Mouse (Mus musculus): ENCODE results near the gene Mrps5. TPM values are rescaled to one million over a fixed set of nuclear protein-coding genes. Genes with fewer than 3 reads are reported as not detected.

The Mrps5 gene
- total and polyA plus RNA-seq, 2 experiments from 2014 or later = 69.4 to 140 TPM

DNA sequence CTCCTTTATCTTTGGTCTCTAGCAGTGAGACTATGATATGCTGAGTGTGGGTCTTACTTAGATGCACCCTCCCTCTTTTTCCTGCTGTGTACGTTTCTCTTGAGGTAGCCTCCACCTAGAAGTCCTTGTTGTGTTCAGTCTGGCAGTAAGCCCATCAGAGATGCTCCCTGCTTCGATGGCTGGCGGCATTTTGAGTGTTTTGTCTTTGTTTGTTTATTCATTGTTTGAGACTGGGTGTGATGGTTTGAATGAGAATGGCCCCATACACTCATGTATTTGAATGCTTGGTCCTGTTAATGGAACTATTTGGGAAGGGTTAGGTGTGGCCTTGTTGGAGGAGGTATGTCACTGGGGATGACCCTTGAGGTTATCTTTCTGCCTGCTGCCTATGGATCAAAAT lies 18.2 kb downstream of the Mrps5 start:
- DNase-seq (ENCODE audit: low spot score) = no peak
- no peaks in the 10 kb centered on the region for H3K9me3 ChIP-seq (ENCODE audit: low read length)
- H3K4me1 ChIP-seq (ENCODE audit: insufficient read depth, low read length) = no peaks in the 10 kb centered on the region
- TF ChIP-seq CTCF (IDR thresholded peaks at IDR 0.05) = no peak
- H3K4me3 ChIP-seq (ENCODE audit: low read depth, low read length) = no peak overlapping the region
- peaks cover 50% of the 10 kb centered on the region for H3K36me3 ChIP-seq (ENCODE audit: insufficient read depth, low read length)
- H3K9ac ChIP-seq (replicated peaks; ENCODE audit: low read length, poor library complexity, severe bottlenecking) = no peak overlapping the region
- no peaks in the 10 kb centered on the region for H3K27me3 ChIP-seq (ENCODE audit: insufficient read depth, low read length)
- WGBS = 87% methylated on average over 3 of the region's 3 CpGs
- H3K4me2 ChIP-seq (ENCODE audit: low read depth, low read length, poor library complexity, severe bottlenecking) = no peak overlapping the region
- ATAC-seq (ENCODE audit: low FRiP score) = no peak
- no peak overlapping the region for H3K27ac ChIP-seq (ENCODE audit: low read depth, low read length)

DNA sequence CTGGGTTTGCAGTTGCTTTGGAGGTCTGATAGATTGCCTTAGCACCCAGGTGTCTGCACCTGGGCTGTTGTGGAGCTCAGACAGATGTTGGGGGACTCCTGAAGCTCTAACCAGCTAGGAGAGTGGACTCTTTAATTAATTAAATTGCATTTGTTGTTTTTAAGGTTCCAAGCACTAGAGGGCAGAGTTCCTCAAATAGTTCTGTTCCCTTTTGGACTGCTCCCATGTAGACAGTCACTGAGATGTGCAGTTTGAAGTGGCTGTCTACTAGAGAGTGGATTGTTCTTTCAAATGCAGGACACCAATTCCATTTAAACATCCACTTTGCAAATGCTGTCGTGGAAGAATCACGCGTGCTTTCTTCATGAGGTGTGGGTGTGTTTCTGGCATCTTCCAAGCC lies 21.2 kb downstream of the Mrps5 start:
- ATAC-seq (ENCODE audit: low FRiP score) = 0 out of 2 replicates have a peak, but pooled peaks have one; percentile 36
- no peak overlapping the region for H3K9ac ChIP-seq (replicated peaks; ENCODE audit: low read length, poor library complexity, severe bottlenecking)
- H3K36me3 ChIP-seq (ENCODE audit: insufficient read depth, low read length) = peaks cover 23% of the 10 kb centered on the region
- no peak overlapping the region for H3K27ac ChIP-seq (ENCODE audit: low read depth, low read length)
- peak; percentile 82 for DNase-seq (ENCODE audit: low spot score)
- 43% methylated on average over 3 of the region's 3 CpGs for WGBS
- no peaks in the 10 kb centered on the region for H3K9me3 ChIP-seq (ENCODE audit: low read length)
- H3K4me2 ChIP-seq (ENCODE audit: low read depth, low read length, poor library complexity, severe bottlenecking) = no peak overlapping the region
- no peaks in the 10 kb centered on the region for H3K4me1 ChIP-seq (ENCODE audit: insufficient read depth, low read length)
- TF ChIP-seq CTCF (IDR thresholded peaks at IDR 0.05) = peak; percentile 76
- no peaks in the 10 kb centered on the region for H3K27me3 ChIP-seq (ENCODE audit: insufficient read depth, low read length)
- H3K4me3 ChIP-seq (ENCODE audit: low read depth, low read length) = no peak overlapping the region

DNA sequence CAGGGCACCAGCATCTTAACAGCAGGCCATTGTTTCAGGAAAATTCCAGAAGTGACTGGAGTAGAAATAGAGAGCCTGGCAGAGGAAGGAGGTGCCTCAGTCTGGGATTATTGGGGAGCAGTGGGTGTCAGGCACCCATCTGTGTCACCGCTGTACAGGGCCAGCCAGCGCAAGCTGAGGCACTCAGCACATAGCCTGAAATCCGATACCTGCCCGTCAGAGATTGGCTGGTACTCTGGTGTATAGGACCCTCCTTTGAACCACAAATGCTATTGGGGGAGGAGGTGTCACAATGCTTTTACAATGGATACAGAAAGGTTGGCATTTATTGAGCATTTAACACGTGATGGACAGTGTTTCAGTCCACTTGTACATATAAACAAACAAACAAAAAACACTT lies 22.0 kb downstream of the Mrps5 start:
- Histone ChIP-seq H3K27ac (ENCODE audit: low read depth, low read length) (no peak overlapping the region), H3K9me3 (ENCODE audit: low read length) (no peaks in the 10 kb centered on the region), H3K9ac (replicated peaks; ENCODE audit: low read length, poor library complexity, severe bottlenecking) (no peak overlapping the region), H3K4me1 (ENCODE audit: insufficient read depth, low read length) (no peaks in the 10 kb centered on the region), H3K27me3 (ENCODE audit: insufficient read depth, low read length) (no peaks in the 10 kb centered on the region), H3K4me3 (ENCODE audit: low read depth, low read length) (no peak overlapping the region), H3K36me3 (ENCODE audit: insufficient read depth, low read length) (peaks cover 21% of the 10 kb centered on the region), H3K4me2 (ENCODE audit: low read depth, low read length, poor library complexity, severe bottlenecking) (no peak overlapping the region)
- ATAC-seq (ENCODE audit: low FRiP score) (no peak), DNase-seq (ENCODE audit: low spot score) (no peak)
- WGBS = 17% methylated on average over 5 of the region's 5 CpGs
- no peak for TF ChIP-seq CTCF (IDR thresholded peaks at IDR 0.05)

DNA sequence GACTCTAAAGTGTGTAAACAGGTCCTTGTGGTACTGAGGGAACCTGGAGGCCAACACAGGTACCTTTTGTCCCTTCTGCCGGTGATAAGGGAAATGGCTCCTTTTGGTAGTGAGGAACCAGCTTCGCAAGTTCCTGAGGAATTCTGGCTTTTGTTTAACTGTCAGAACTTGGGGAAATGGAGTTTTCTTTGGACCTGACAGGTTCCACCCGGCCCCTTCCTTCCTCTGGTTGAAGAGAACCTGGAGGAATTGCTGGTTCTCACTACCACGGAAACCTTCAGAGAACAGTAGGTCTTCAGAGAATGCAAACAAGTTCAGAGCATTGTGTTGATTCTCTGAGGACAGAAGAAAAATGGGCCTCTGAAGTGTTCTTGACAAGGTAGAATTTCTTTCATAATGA lies 24.4 kb downstream of the Mrps5 start:
- Histone ChIP-seq H3K36me3 (ENCODE audit: insufficient read depth, low read length) (0 out of 2 replicates have a peak, but pooled peaks cover 3% of the 10 kb centered on the region), H3K4me2 (ENCODE audit: low read depth, low read length, poor library complexity, severe bottlenecking) (no peak overlapping the region), H3K9me3 (ENCODE audit: low read length) (no peaks in the 10 kb centered on the region), H3K4me1 (ENCODE audit: insufficient read depth, low read length) (no peaks in the 10 kb centered on the region), H3K9ac (replicated peaks; ENCODE audit: low read length, poor library complexity, severe bottlenecking) (no peak overlapping the region), H3K27me3 (ENCODE audit: insufficient read depth, low read length) (no peaks in the 10 kb centered on the region), H3K27ac (ENCODE audit: low read depth, low read length) (no peak overlapping the region), H3K4me3 (ENCODE audit: low read depth, low read length) (no peak overlapping the region)
- TF ChIP-seq CTCF (IDR thresholded peaks at IDR 0.05) = no peak
- 80% methylated on average over 4 of the region's 4 CpGs for WGBS
- ATAC-seq (ENCODE audit: low FRiP score) (no peak), DNase-seq (ENCODE audit: low spot score) (no peak)

DNA sequence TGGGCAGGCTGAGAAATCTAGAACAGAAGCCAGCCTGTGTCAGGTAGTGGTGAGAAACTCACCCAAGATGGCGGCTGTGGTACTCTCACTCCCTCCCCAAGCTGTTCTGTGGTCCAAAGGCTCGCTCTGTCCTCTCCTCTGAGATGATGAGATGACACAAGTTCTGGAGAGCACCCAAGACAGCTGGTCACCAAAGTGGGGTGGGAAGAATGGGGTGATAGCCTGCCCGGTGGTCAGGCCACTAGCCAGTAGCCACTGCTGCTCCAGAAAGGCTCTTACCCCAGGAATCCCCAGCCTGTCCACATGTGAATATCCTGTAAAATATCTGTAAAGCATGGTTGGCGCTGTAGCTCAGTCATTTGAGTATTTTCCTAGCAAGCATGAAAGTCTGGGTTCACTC lies 25.3 kb downstream of the Mrps5 start:
- no peaks in the 10 kb centered on the region for H3K36me3 ChIP-seq (ENCODE audit: insufficient read depth, low read length)
- no peaks in the 10 kb centered on the region for H3K9me3 ChIP-seq (ENCODE audit: low read length)
- H3K4me3 ChIP-seq (ENCODE audit: low read depth, low read length) = no peak overlapping the region
- no peak for DNase-seq (ENCODE audit: low spot score)
- no peak for ATAC-seq (ENCODE audit: low FRiP score)
- WGBS = 95% methylated on average over 4 of the region's 4 CpGs
- TF ChIP-seq CTCF (IDR thresholded peaks at IDR 0.05) = no peak
- no peak overlapping the region for H3K9ac ChIP-seq (replicated peaks; ENCODE audit: low read length, poor library complexity, severe bottlenecking)
- no peaks in the 10 kb centered on the region for H3K27me3 ChIP-seq (ENCODE audit: insufficient read depth, low read length)
- no peaks in the 10 kb centered on the region for H3K4me1 ChIP-seq (ENCODE audit: insufficient read depth, low read length)
- H3K27ac ChIP-seq (ENCODE audit: low read depth, low read length) = no peak overlapping the region
- no peak overlapping the region for H3K4me2 ChIP-seq (ENCODE audit: low read depth, low read length, poor library complexity, severe bottlenecking)

DNA sequence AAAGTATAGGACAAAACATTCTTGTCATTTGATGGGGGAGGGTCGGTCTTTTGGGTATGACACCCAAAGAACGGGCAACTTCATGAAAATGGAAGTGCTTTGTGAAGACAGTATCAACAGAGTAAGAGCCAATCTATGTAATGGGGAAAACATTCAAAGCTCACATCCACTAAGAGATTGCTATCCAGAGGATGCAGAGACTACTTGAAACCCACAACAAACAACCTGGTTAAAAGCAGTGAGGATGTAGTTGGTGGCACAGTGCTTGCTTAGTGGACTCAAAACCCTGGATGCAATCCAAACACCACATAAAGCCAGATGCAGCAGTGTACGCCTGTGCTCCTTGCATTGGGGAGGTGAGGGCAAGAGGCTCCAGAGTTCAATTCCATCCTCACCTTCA lies 32.3 kb downstream of the Mrps5 start:
- no peak for ATAC-seq (ENCODE audit: low FRiP score)
- no peak for DNase-seq (ENCODE audit: low spot score)
- WGBS = 78% methylated on average over 3 of the region's 3 CpGs

More for the DNA sequence above, 32.3 kb downstream of the Mrps5 start:
- H3K27me3 ChIP-seq (ENCODE audit: insufficient read depth, low read length) = no peaks in the 10 kb centered on the region
- H3K4me1 ChIP-seq (ENCODE audit: insufficient read depth, low read length) = no peaks in the 10 kb centered on the region
- no peak for TF ChIP-seq CTCF (IDR thresholded peaks at IDR 0.05)
- no peak overlapping the region for H3K4me2 ChIP-seq (ENCODE audit: low read depth, low read length, poor library complexity, severe bottlenecking)
- H3K4me3 ChIP-seq (ENCODE audit: low read depth, low read length) = no peak overlapping the region
- H3K9me3 ChIP-seq (ENCODE audit: low read length) = no peaks in the 10 kb centered on the region
- H3K36me3 ChIP-seq (ENCODE audit: insufficient read depth, low read length) = no peaks in the 10 kb centered on the region
- no peak overlapping the region for H3K9ac ChIP-seq (replicated peaks; ENCODE audit: low read length, poor library complexity, severe bottlenecking)
- H3K27ac ChIP-seq (ENCODE audit: low read depth, low read length) = no peak overlapping the region

Measured in midbrain, postnatal 0 days (tissue).